Mouse (Mus musculus) limb, embryonic 10.5 days (tissue): ENCODE measurements around the gene Ppp2r5d. TPM values are rescaled to one million over a fixed set of nuclear protein-coding genes. Genes with fewer than 3 reads are reported as not detected.

ENCODE experiments used
- DNase-seq: peaks from one replicate; pipeline ENCODE4 v3.0.0-alpha.2; 2017; ENCODE audit warnings: low spot score
- H3K27ac ChIP-seq: fragments of 300-500 bp; sonication (generic); 2 replicates; pipeline ENCODE4 v1.5.1; 2016; ENCODE audit warnings: mild to moderate bottlenecking
- H3K27me3 ChIP-seq: fragments of 300-500 bp; sonication (generic); 2 replicates; pipeline ENCODE4 v1.6.1; 2016; ENCODE audit warnings: low read depth, mild to moderate bottlenecking; ENCODE audit not compliant: poor library complexity, severe bottlenecking
- H3K36me3 ChIP-seq: fragments of 300-500 bp; sonication (generic); 2 replicates; pipeline ENCODE4 v1.6.1; 2016; ENCODE audit warnings: mild to moderate bottlenecking, moderate library complexity
- H3K4me1 ChIP-seq: fragments of 300-500 bp; sonication (generic); 2 replicates; pipeline ENCODE4 v1.6.1; 2016
- H3K4me3 ChIP-seq: fragments of 300-500 bp; sonication (generic); 2 replicates; pipeline ENCODE4 v1.5.1; 2016; ENCODE audit warnings: mild to moderate bottlenecking, moderate library complexity
- H3K9me3 ChIP-seq: fragments of 300-500 bp; sonication (generic); replicated peaks from 2 replicates; pipeline ENCODE4 v1.6.1; 2016; ENCODE audit warnings: mild to moderate bottlenecking
- WGBS: fragments of 180-500 bp; shearing (Covaris S2); methylation state at CpG from one replicate; pipeline ENCODE4 v1.1.7; 2016; 5-methylcytosine and 5-hydroxymethylcytosine counted together
- polyA plus RNA-seq: library from polyadenylated mRNA; unstranded; fragments of >200 nt; fragmentation: Nextera tagmentation; extraction: Ambion mirVana; gene quantifications from 2 replicates; pipeline ENCODE4 v1.2.1, GENCODE M21; 2016

The Ppp2r5d gene
- polyA plus RNA-seq, 1 experiment from 2014 or later, result 160 TPM

GRCm38 (mm10) chr17:46734055-46734454 is 29.1 kb upstream of the Ppp2r5d start:
- peaks cover 16% of the 10 kb centered on the region for H3K27me3 ChIP-seq
- DNase-seq, result no peak
- H3K4me3 ChIP-seq, result no peak overlapping the region
- H3K36me3 ChIP-seq, result peaks cover 48% of the 10 kb centered on the region
- H3K9me3 ChIP-seq, result no peaks in the 10 kb centered on the region
- H3K27ac ChIP-seq, result no peak overlapping the region
- H3K4me1 ChIP-seq, result no peaks in the 10 kb centered on the region; the same call in 1 of the 2 replicates
- 92% methylated on average over 3 of the region's 3 CpGs for WGBS

- Histone ChIP-seq H3K4me3 (peak within 1 kb of the TSS; percentile 13; the same call in 1 of the 2 replicates), H3K36me3 (peaks cover 28% of the 10 kb centered on the region), H3K9me3 (no peaks in the 10 kb centered on the region), H3K27ac (no peak within 1 kb of the TSS), H3K4me1 (peaks cover 7% of the 10 kb centered on the region; the same call in 1 of the 2 replicates), H3K27me3 (peaks cover 29% of the 10 kb centered on the region)
- DNase-seq, result no peak
- 16% methylated on average over 24 of the region's 24 CpGs for WGBS
Observed at GRCm38 (mm10) chr17:46728904-46729318, 24.0 kb upstream of the Ppp2r5d start, which contains the start of gene Gnmt. Gnmt (minus strand) TSS chr17:46729168.

- peak overlapping the region; percentile 13; the same call in 1 of the 2 replicates for H3K4me3 ChIP-seq
- 44% methylated on average over 11 of the region's 11 CpGs for WGBS
- peaks cover 29% of the 10 kb centered on the region for H3K27me3 ChIP-seq
- DNase-seq, result no peak
- no peaks in the 10 kb centered on the region for H3K9me3 ChIP-seq
- no peak overlapping the region for H3K27ac ChIP-seq
- H3K36me3 ChIP-seq, result peaks cover 30% of the 10 kb centered on the region
- peaks cover 7% of the 10 kb centered on the region; the same call in 1 of the 2 replicates for H3K4me1 ChIP-seq
Observed at GRCm38 (mm10) chr17:46728496-46728895, 23.6 kb upstream of the Ppp2r5d start.

GRCm38 (mm10) chr17:46728021-46728420 is 23.1 kb upstream of the Ppp2r5d start:
- Histone ChIP-seq H3K4me3 (no peak overlapping the region), H3K27ac (no peak overlapping the region), H3K9me3 (no peaks in the 10 kb centered on the region), H3K4me1 (peaks cover 7% of the 10 kb centered on the region; the same call in 1 of the 2 replicates), H3K36me3 (peaks cover 35% of the 10 kb centered on the region), H3K27me3 (peaks cover 29% of the 10 kb centered on the region)
- WGBS, result 44% methylated on average over 6 of the region's 6 CpGs
- no peak for DNase-seq

- peaks cover 41% of the 10 kb centered on the region for H3K36me3 ChIP-seq
- no peak overlapping the region for H3K27ac ChIP-seq
- 93% methylated on average over 11 of the region's 11 CpGs for WGBS
- peaks cover 7% of the 10 kb centered on the region; the same call in 1 of the 2 replicates for H3K4me1 ChIP-seq
- peaks cover 29% of the 10 kb centered on the region for H3K27me3 ChIP-seq
- DNase-seq, result no peak
- H3K9me3 ChIP-seq, result no peaks in the 10 kb centered on the region
- no peak overlapping the region for H3K4me3 ChIP-seq
Observed at GRCm38 (mm10) chr17:46727271-46727670, 22.4 kb upstream of the Ppp2r5d start.

GRCm38 (mm10) chr17:46725731-46726645 is 21.1 kb upstream of the Ppp2r5d start:
- DNase-seq, result no peak
- Histone ChIP-seq H3K27me3 (peaks cover 29% of the 10 kb centered on the region), H3K4me3 (no peak overlapping the region), H3K4me1 (peaks cover 7% of the 10 kb centered on the region; the same call in 1 of the 2 replicates), H3K27ac (no peak overlapping the region), H3K36me3 (peaks cover 53% of the 10 kb centered on the region), H3K9me3 (no peaks in the 10 kb centered on the region)
- 90% methylated on average over 26 of the region's 26 CpGs for WGBS

- H3K36me3 ChIP-seq, result peaks cover 59% of the 10 kb centered on the region
- no peak overlapping the region for H3K4me3 ChIP-seq
- H3K27me3 ChIP-seq, result peaks cover 26% of the 10 kb centered on the region
- 0 out of 2 replicates have a peak overlapping the region, but pooled peaks have one; percentile 5 for H3K27ac ChIP-seq
- peak; percentile 48 for DNase-seq
- H3K9me3 ChIP-seq, result no peaks in the 10 kb centered on the region
- WGBS, result 50% methylated on average over 9 of the region's 9 CpGs
- H3K4me1 ChIP-seq, result peaks cover 7% of the 10 kb centered on the region; the same call in 1 of the 2 replicates
Observed at GRCm38 (mm10) chr17:46725273-46725672, 20.4 kb upstream of the Ppp2r5d start.

- H3K9me3 ChIP-seq, result no peaks in the 10 kb centered on the region
- WGBS, result 79% methylated on average over 20 of the region's 20 CpGs
- no peak overlapping the region for H3K4me3 ChIP-seq
- 0 out of 2 replicates have a peak overlapping the region, but pooled peaks have one; percentile 5 for H3K27ac ChIP-seq
- peaks cover 19% of the 10 kb centered on the region for H3K27me3 ChIP-seq
- H3K36me3 ChIP-seq, result peaks cover 62% of the 10 kb centered on the region
- DNase-seq, result no peak
- H3K4me1 ChIP-seq, result peaks cover 7% of the 10 kb centered on the region; the same call in 1 of the 2 replicates
Observed at GRCm38 (mm10) chr17:46724477-46725084, 19.7 kb upstream of the Ppp2r5d start.

- H3K4me1 ChIP-seq, result peaks cover 3% of the 10 kb centered on the region; the same call in 1 of the 2 replicates
- WGBS, result 88% methylated on average over 7 of the region's 7 CpGs
- DNase-seq, result no peak
- peaks cover 76% of the 10 kb centered on the region for H3K36me3 ChIP-seq
- H3K4me3 ChIP-seq, result no peak overlapping the region
- H3K27ac ChIP-seq, result no peak overlapping the region
- H3K9me3 ChIP-seq, result no peaks in the 10 kb centered on the region
- no peaks in the 10 kb centered on the region for H3K27me3 ChIP-seq
Observed at GRCm38 (mm10) chr17:46721077-46721476, 16.2 kb upstream of the Ppp2r5d start.

- no peak overlapping the region for H3K27ac ChIP-seq
- no peaks in the 10 kb centered on the region for H3K27me3 ChIP-seq
- no peaks in the 10 kb centered on the region for H3K9me3 ChIP-seq
- no peak for DNase-seq
- H3K36me3 ChIP-seq, result peaks cover 53% of the 10 kb centered on the region
- WGBS, result 94% methylated on average over 11 of the region's 11 CpGs
- peaks cover 26% of the 10 kb centered on the region for H3K4me1 ChIP-seq
- H3K4me3 ChIP-seq, result no peak overlapping the region
Observed at GRCm38 (mm10) chr17:46714756-46715481, 10.0 kb upstream of the Ppp2r5d start.

GRCm38 (mm10) chr17:46713849-46714248 is 8.9 kb upstream of the Ppp2r5d start:
- H3K4me3 ChIP-seq, result peak overlapping the region; percentile 94; the same call in 1 of the 2 replicates
- H3K27me3 ChIP-seq, result no peaks in the 10 kb centered on the region
- H3K4me1 ChIP-seq, result peaks cover 26% of the 10 kb centered on the region
- no peak overlapping the region for H3K27ac ChIP-seq
- peaks cover 52% of the 10 kb centered on the region for H3K36me3 ChIP-seq
- no peaks in the 10 kb centered on the region for H3K9me3 ChIP-seq
- 93% methylated on average over 9 of the region's 9 CpGs for WGBS
- no peak for DNase-seq

GRCm38 (mm10) chr17:46712442-46712841 is 7.5 kb upstream of the Ppp2r5d start:
- Histone ChIP-seq H3K4me3 (peak overlapping the region; percentile 94), H3K36me3 (peaks cover 47% of the 10 kb centered on the region), H3K9me3 (no peaks in the 10 kb centered on the region), H3K4me1 (peaks cover 26% of the 10 kb centered on the region), H3K27me3 (no peaks in the 10 kb centered on the region), H3K27ac (no peak overlapping the region)
- DNase-seq, result no peak
- 79% methylated on average over 7 of the region's 7 CpGs for WGBS
